Mouse (Mus musculus) hematopoietic stem cell, adult 5-6 weeks (primary cell): ENCODE measurements at regions not wholly inside any gene's neighbourhood (a gene's known extent, or its start where the extent isn't known, plus 50 kb on each side); places are given as distances from the start of the nearest gene placed in this dataset.
A peak's percentile ranks its signal among the peaks of the same experiment; 100 is the strongest.

Source experiments
- ATAC-seq, 2 experiments: fragments of 125-278 bp in 1 of 2; replicated peaks in 1 of 2; 2 replicates each; pipeline ENCODE4 v1.8.0; 2016 to 2017; ENCODE audit warnings: inconsistent platforms in 2 of 2, mild to moderate bottlenecking in 2 of 2, moderate number of reproducible peaks in 2 of 2, low read depth in 1 of 2, moderate TSS enrichment in 1 of 2; ENCODE audit not compliant: low FRiP score in 2 of 2, poor library complexity in 2 of 2, severe bottlenecking in 2 of 2, insufficient read depth in 1 of 2, low TSS enrichment in 1 of 2

GRCm38 (mm10) chr1:137282457-137282856, 322.2 kb upstream of the Nr5a2 start:
- ATAC-seq = no peak

- ATAC-seq = no peak
These were observed 320.4 kb upstream of the Nr5a2 start for GRCm38 (mm10) chr1:137280391-137281386.

- no peak for ATAC-seq
These were observed 319.7 kb upstream of the Nr5a2 start for GRCm38 (mm10) chr1:137279981-137280380.

GRCm38 (mm10) chr1:137270659-137271612, 310.7 kb upstream of the Nr5a2 start:
- no peak for ATAC-seq

- ATAC-seq = no peak
These were observed 302.6 kb upstream of the Nr5a2 start for GRCm38 (mm10) chr1:137262806-137263370.

GRCm38 (mm10) chr1:137262121-137262525, 301.9 kb upstream of the Nr5a2 start:
- ATAC-seq = no peak

- ATAC-seq = no peak
These were observed 296.0 kb upstream of the Nr5a2 start for GRCm38 (mm10) chr1:137256294-137256693.

GRCm38 (mm10) chr1:137255041-137255440, 294.8 kb upstream of the Nr5a2 start:
- ATAC-seq = no peak

GRCm38 (mm10) chr1:137254634-137255033, 294.4 kb upstream of the Nr5a2 start:
- ATAC-seq = no peak

GRCm38 (mm10) chr1:137227098-137227485, 266.8 kb upstream of the Nr5a2 start:
- ATAC-seq = no peak

- ATAC-seq = no peak
These were observed 266.3 kb upstream of the Nr5a2 start for GRCm38 (mm10) chr1:137226479-137227097.

GRCm38 (mm10) chr1:137225418-137225817, 265.2 kb upstream of the Nr5a2 start:
- no peak for ATAC-seq

- no peak; a peak in 1 of 4 replicates for ATAC-seq
These were observed 262.8 kb upstream of the Nr5a2 start for GRCm38 (mm10) chr1:137223052-137223451.

- no peak for ATAC-seq
These were observed 261.1 kb upstream of the Nr5a2 start for GRCm38 (mm10) chr1:137221087-137222057.

GRCm38 (mm10) chr1:137220226-137220625, 260.0 kb upstream of the Nr5a2 start:
- no peak for ATAC-seq

GRCm38 (mm10) chr1:137218611-137219010, 258.4 kb upstream of the Nr5a2 start:
- peak; percentile 81 to 86 for ATAC-seq
